Mouse (Mus musculus): ENCODE data around the gene Fbxl17. TPM values are rescaled to one million over a fixed set of nuclear protein-coding genes. Genes with fewer than 3 reads are reported as not detected.

Fbxl17 gene
- polyA plus RNA-seq, 1 experiment: 9.3 TPM

GRCm38 (mm10) chr17:63164289-63164688, 335.5 kb downstream of the Fbxl17 start:
- Histone ChIP-seq H3K27me3 (ENCODE audit: control insufficient read depth, insufficient read depth, insufficient read length) (no peaks in the 10 kb centered on the region), H3ac (ENCODE audit: control insufficient read depth, insufficient read length) (no peak overlapping the region), H3K36me3 (ENCODE audit: control insufficient read depth, insufficient read depth) (no peaks in the 10 kb centered on the region), H3K79me2 (ENCODE audit: control insufficient read depth, insufficient read depth) (no peaks in the 10 kb centered on the region), H3K4me3 (no peak overlapping the region), H3K4me2 (ENCODE audit: low read depth) (no peak overlapping the region)
- TF ChIP-seq TCF3 (IDR thresholded peaks at IDR 0.05; ENCODE audit: insufficient read length, low read depth) (no peak), CEBPB (IDR thresholded peaks at IDR 0.05; ENCODE audit: insufficient read depth, poor library complexity, severe bottlenecking) (no peak), POLR2AphosphoS2 (IDR thresholded peaks at IDR 0.05; ENCODE audit: insufficient read length, low read depth) (no peak), MAX (IDR thresholded peaks at IDR 0.05; ENCODE audit: low read depth) (no peak), E2F4 (IDR thresholded peaks at IDR 0.05; ENCODE audit: insufficient read depth) (no peak), SRF (IDR thresholded peaks at IDR 0.05; ENCODE audit: control insufficient read depth, insufficient read length, low read depth) (no peak), MYOD1 (IDR thresholded peaks at IDR 0.05; ENCODE audit: control insufficient read depth in 1 of 3, insufficient read length in 2 of 3, low read depth in 2 of 3) (no peak)

- H3K4me3 ChIP-seq: no peak overlapping the region
- H3ac ChIP-seq (ENCODE audit: control insufficient read depth, insufficient read length): no peak overlapping the region
- peak overlapping the region; percentile 40 for H3K4me2 ChIP-seq (ENCODE audit: low read depth)
- TF ChIP-seq MYOD1 (IDR thresholded peaks at IDR 0.05; ENCODE audit: control insufficient read depth in 1 of 3, insufficient read length in 2 of 3, low read depth in 2 of 3): no peak
- no peak for TF ChIP-seq TCF3 (IDR thresholded peaks at IDR 0.05; ENCODE audit: insufficient read length, low read depth)
- TF ChIP-seq USF1 (IDR thresholded peaks at IDR 0.05; ENCODE audit: low read depth): no peak
- TF ChIP-seq POLR2A (IDR thresholded peaks at IDR 0.05; ENCODE audit: insufficient read length, low read depth): no peak
- no peak for TF ChIP-seq MAX (IDR thresholded peaks at IDR 0.05; ENCODE audit: low read depth)
- TF ChIP-seq TCF12 (IDR thresholded peaks at IDR 0.05; ENCODE audit: insufficient read depth, poor library complexity, severe bottlenecking): no peak
- TF ChIP-seq E2F4 (IDR thresholded peaks at IDR 0.05; ENCODE audit: insufficient read depth): no peak
- TF ChIP-seq CEBPB (IDR thresholded peaks at IDR 0.05; ENCODE audit: insufficient read depth, poor library complexity, severe bottlenecking): no peak
- TF ChIP-seq REST (IDR thresholded peaks at IDR 0.05; ENCODE audit: insufficient read depth, insufficient read length): no peak
- TF ChIP-seq SRF (IDR thresholded peaks at IDR 0.05; ENCODE audit: control insufficient read depth, insufficient read length, low read depth): no peak
- no peak for TF ChIP-seq POLR2AphosphoS2 (IDR thresholded peaks at IDR 0.05; ENCODE audit: insufficient read length, low read depth)
- no peak for TF ChIP-seq MYOG (IDR thresholded peaks at IDR 0.05; ENCODE audit: control insufficient read depth in 1 of 3, insufficient read depth in 1 of 3, insufficient read length in 2 of 3, low read depth in 2 of 3)
- H3K27me3 ChIP-seq (ENCODE audit: control insufficient read depth, insufficient read depth, insufficient read length): no peaks in the 10 kb centered on the region
- no peaks in the 10 kb centered on the region for H3K36me3 ChIP-seq (ENCODE audit: control insufficient read depth, insufficient read depth)
- H3K79me2 ChIP-seq (ENCODE audit: control insufficient read depth, insufficient read depth): no peaks in the 10 kb centered on the region
Measured at GRCm38 (mm10) chr17:63161953-63162352, 337.9 kb downstream of the Fbxl17 start.

- no peaks in the 10 kb centered on the region for H3K27me3 ChIP-seq (ENCODE audit: control insufficient read depth, insufficient read depth, insufficient read length)
- H3K36me3 ChIP-seq (ENCODE audit: control insufficient read depth, insufficient read depth): no peaks in the 10 kb centered on the region
- H3K4me3 ChIP-seq: no peak overlapping the region
- H3ac ChIP-seq (ENCODE audit: control insufficient read depth, insufficient read length): no peak overlapping the region
- no peak overlapping the region for H3K4me2 ChIP-seq (ENCODE audit: low read depth)
- H3K79me2 ChIP-seq (ENCODE audit: control insufficient read depth, insufficient read depth): no peaks in the 10 kb centered on the region
- TF ChIP-seq TCF3 (IDR thresholded peaks at IDR 0.05; ENCODE audit: insufficient read length, low read depth) (no peak), SRF (IDR thresholded peaks at IDR 0.05; ENCODE audit: control insufficient read depth, insufficient read length, low read depth) (no peak), E2F4 (IDR thresholded peaks at IDR 0.05; ENCODE audit: insufficient read depth) (no peak), USF1 (IDR thresholded peaks at IDR 0.05; ENCODE audit: low read depth) (no peak), TCF12 (IDR thresholded peaks at IDR 0.05; ENCODE audit: insufficient read depth, poor library complexity, severe bottlenecking) (no peak), POLR2A (IDR thresholded peaks at IDR 0.05; ENCODE audit: insufficient read length, low read depth) (no peak), POLR2AphosphoS2 (IDR thresholded peaks at IDR 0.05; ENCODE audit: insufficient read length, low read depth) (no peak), CEBPB (IDR thresholded peaks at IDR 0.05; ENCODE audit: insufficient read depth, poor library complexity, severe bottlenecking) (no peak)
Measured at GRCm38 (mm10) chr17:63159196-63159595, 340.6 kb downstream of the Fbxl17 start.

GRCm38 (mm10) chr17:63158436-63158835, 341.4 kb downstream of the Fbxl17 start:
- Histone ChIP-seq H3K4me2 (ENCODE audit: low read depth) (no peak overlapping the region), H3ac (ENCODE audit: control insufficient read depth, insufficient read length) (no peak overlapping the region), H3K4me3 (no peak overlapping the region), H3K79me2 (ENCODE audit: control insufficient read depth, insufficient read depth) (no peaks in the 10 kb centered on the region), H3K27me3 (ENCODE audit: control insufficient read depth, insufficient read depth, insufficient read length) (no peaks in the 10 kb centered on the region), H3K36me3 (ENCODE audit: control insufficient read depth, insufficient read depth) (no peaks in the 10 kb centered on the region)
- TF ChIP-seq SRF (IDR thresholded peaks at IDR 0.05; ENCODE audit: control insufficient read depth, insufficient read length, low read depth) (no peak), TCF3 (IDR thresholded peaks at IDR 0.05; ENCODE audit: insufficient read length, low read depth) (no peak), MYOD1 (IDR thresholded peaks at IDR 0.05; ENCODE audit: control insufficient read depth in 1 of 3, insufficient read length in 2 of 3, low read depth in 2 of 3) (no peak), POLR2A (IDR thresholded peaks at IDR 0.05; ENCODE audit: insufficient read length, low read depth) (no peak), REST (IDR thresholded peaks at IDR 0.05; ENCODE audit: insufficient read depth, insufficient read length) (no peak), MYOG (IDR thresholded peaks at IDR 0.05; ENCODE audit: control insufficient read depth in 1 of 3, insufficient read depth in 1 of 3, insufficient read length in 2 of 3, low read depth in 2 of 3) (no peak), MAX (IDR thresholded peaks at IDR 0.05; ENCODE audit: low read depth) (no peak), TCF12 (IDR thresholded peaks at IDR 0.05; ENCODE audit: insufficient read depth, poor library complexity, severe bottlenecking) (no peak), CEBPB (IDR thresholded peaks at IDR 0.05; ENCODE audit: insufficient read depth, poor library complexity, severe bottlenecking) (no peak), USF1 (IDR thresholded peaks at IDR 0.05; ENCODE audit: low read depth) (no peak), E2F4 (IDR thresholded peaks at IDR 0.05; ENCODE audit: insufficient read depth) (no peak), POLR2AphosphoS2 (IDR thresholded peaks at IDR 0.05; ENCODE audit: insufficient read length, low read depth) (no peak)

- Histone ChIP-seq H3K79me2 (ENCODE audit: control insufficient read depth, insufficient read depth) (no peaks in the 10 kb centered on the region), H3K36me3 (ENCODE audit: control insufficient read depth, insufficient read depth) (no peaks in the 10 kb centered on the region), H3K4me2 (ENCODE audit: low read depth) (no peak overlapping the region), H3K27me3 (ENCODE audit: control insufficient read depth, insufficient read depth, insufficient read length) (no peaks in the 10 kb centered on the region), H3ac (ENCODE audit: control insufficient read depth, insufficient read length) (no peak overlapping the region), H3K4me3 (no peak overlapping the region)
- TF ChIP-seq POLR2A (IDR thresholded peaks at IDR 0.05; ENCODE audit: insufficient read length, low read depth) (no peak), MAX (IDR thresholded peaks at IDR 0.05; ENCODE audit: low read depth) (no peak), REST (IDR thresholded peaks at IDR 0.05; ENCODE audit: insufficient read depth, insufficient read length) (no peak), SRF (IDR thresholded peaks at IDR 0.05; ENCODE audit: control insufficient read depth, insufficient read length, low read depth) (no peak), POLR2AphosphoS2 (IDR thresholded peaks at IDR 0.05; ENCODE audit: insufficient read length, low read depth) (no peak), TCF12 (IDR thresholded peaks at IDR 0.05; ENCODE audit: insufficient read depth, poor library complexity, severe bottlenecking) (no peak), MYOG (IDR thresholded peaks at IDR 0.05; ENCODE audit: control insufficient read depth in 1 of 3, insufficient read depth in 1 of 3, insufficient read length in 2 of 3, low read depth in 2 of 3) (no peak), MYOD1 (IDR thresholded peaks at IDR 0.05; ENCODE audit: control insufficient read depth in 1 of 3, insufficient read length in 2 of 3, low read depth in 2 of 3) (no peak), E2F4 (IDR thresholded peaks at IDR 0.05; ENCODE audit: insufficient read depth) (no peak), CEBPB (IDR thresholded peaks at IDR 0.05; ENCODE audit: insufficient read depth, poor library complexity, severe bottlenecking) (no peak), USF1 (IDR thresholded peaks at IDR 0.05; ENCODE audit: low read depth) (no peak)
Measured at GRCm38 (mm10) chr17:63157906-63158305, 341.9 kb downstream of the Fbxl17 start.

Data from myocyte (in vitro differentiated cells).